In the genomic region with DNA sequence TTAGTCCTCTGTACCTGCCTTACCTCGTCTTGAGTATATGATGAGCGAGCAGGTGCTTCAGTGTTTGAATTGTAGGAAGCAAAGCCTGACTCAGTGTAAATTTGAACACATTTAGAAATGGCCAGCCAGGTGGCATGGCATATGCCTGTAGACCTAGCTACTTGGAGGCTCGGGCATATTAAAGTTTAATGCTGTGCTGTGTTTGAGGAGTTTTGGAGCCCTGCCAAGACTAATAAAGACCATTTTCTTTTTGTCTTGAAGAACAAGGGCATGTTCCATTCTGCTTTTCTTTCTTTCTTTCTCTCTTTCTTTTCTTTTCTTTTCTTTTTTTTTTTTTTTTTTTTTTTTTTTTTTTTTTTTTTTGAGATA, we compare ENCODE assay signal across 13 mouse cellular contexts. TPM values are rescaled to one million over a fixed set of nuclear protein-coding genes. Genes with fewer than 3 reads are reported as not detected.
A peak's percentile ranks its signal among the peaks of the same experiment; 100 is the strongest.
DNase-seq lines count a peak whose midpoint lies in the region; ATAC-seq and TF ChIP-seq lines count a peak whose summit lies in the region.
"Had no signal": no experiment of that assay in that cellular context is flagged by ENCODE, and none has a peak within 500 bp of the region (broad histone marks: within the 10 kb centered on the region; RNA-seq: fewer than 3 reads in every experiment).

No protein-coding gene starts in this region.

- H3K9me3 ChIP-seq in liver, embryonic 12.5 days (replicated peaks) = no peaks in the 10 kb centered on the region
- H3K9me3 ChIP-seq in liver, embryonic 15.5 days (replicated peaks) = no peaks in the 10 kb centered on the region
- H3K9me3 ChIP-seq: limb, embryonic 12.5 days; midbrain, embryonic 12.5 days; stomach, embryonic 15.5 days had no signal

- H3K4me1 ChIP-seq in liver, embryonic 12.5 days = peaks cover 63% of the 10 kb centered on the region
- H3K4me1 ChIP-seq in liver, embryonic 15.5 days (replicated peaks) = peaks cover 57% of the 10 kb centered on the region

- H3K4me2 ChIP-seq in liver, embryonic 12.5 days = peak overlapping the region; percentile 49
- peak overlapping the region; percentile 44 for H3K4me2 ChIP-seq in liver, embryonic 15.5 days
- H3K4me2 ChIP-seq: limb, embryonic 12.5 days; midbrain, embryonic 12.5 days; stomach, embryonic 15.5 days had no signal

- no peak overlapping the region for H3K4me3 ChIP-seq in liver, embryonic 12.5 days
- H3K4me3 ChIP-seq in liver, embryonic 15.5 days (replicated peaks) = no peak overlapping the region
- H3K4me3 ChIP-seq: limb, embryonic 12.5 days; midbrain, embryonic 12.5 days; stomach, embryonic 15.5 days had no signal

- peak overlapping the region; percentile 66; the same call in 1 of the 2 replicates for H3K27ac ChIP-seq in liver, embryonic 12.5 days
- peak overlapping the region; percentile 43 for H3K27ac ChIP-seq in liver, embryonic 15.5 days (replicated peaks)
- H3K27ac ChIP-seq: limb, embryonic 12.5 days; midbrain, embryonic 12.5 days; stomach, embryonic 15.5 days had no signal

- peak; percentile 57 for DNase-seq in heart, adult 11 months
- no peak for DNase-seq in heart, adult 8-10 months (ENCODE audit: low spot score)
- DNase-seq in liver = no peak
- DNase-seq in brain, embryonic 14.5 days (ENCODE audit: low read depth) = peak; percentile 71
- no peak for DNase-seq in adipocyte (ENCODE audit: low spot score)
- DNase-seq: gastrocnemius, postnatal 36 days; thymus, postnatal 14 days had no signal

- no peaks in the 10 kb centered on the region for H3K36me3 ChIP-seq in liver, embryonic 12.5 days
- H3K36me3 ChIP-seq in liver, embryonic 15.5 days (replicated peaks) = 0 out of 2 replicates have a peak, but pooled peaks cover 4% of the 10 kb centered on the region
- H3K36me3 ChIP-seq: limb, embryonic 12.5 days; midbrain, embryonic 12.5 days; stomach, embryonic 15.5 days had no signal

- WGBS in liver, embryonic 12.5 days (ENCODE audit: insufficient replicate concordance) = 68% methylated on average over 3 of the region's 3 CpGs
- 63% methylated on average over 3 of the region's 3 CpGs for WGBS in liver, embryonic 15.5 days (ENCODE audit: insufficient replicate concordance)

- H3K9ac ChIP-seq in liver, embryonic 12.5 days = no peak overlapping the region
- H3K9ac ChIP-seq in liver, embryonic 15.5 days = no peak overlapping the region
- H3K9ac ChIP-seq: limb, embryonic 12.5 days; midbrain, embryonic 12.5 days; stomach, embryonic 15.5 days had no signal

- ATAC-seq in liver, embryonic 12.5 days = no peak
- ATAC-seq in liver, embryonic 15.5 days (ENCODE audit: insufficient read depth) = no peak
- ATAC-seq: CD4-positive, CD25-positive, alpha-beta regulatory T cell, adult 4 months had no signal

- no peak for TF ChIP-seq POLR2A in brain, embryonic 14.5 days (IDR thresholded peaks at IDR 0.05; ENCODE audit: borderline replicate concordance, extremely low read depth, insufficient read depth, insufficient read length, poor library complexity, severe bottlenecking)

- no peak for TF ChIP-seq CTCF in brain, embryonic 14.5 days (IDR thresholded peaks at IDR 0.05; ENCODE audit: borderline replicate concordance, extremely low read depth, insufficient read depth, insufficient read length)

- H3K27me3 ChIP-seq in liver, embryonic 12.5 days (replicated peaks) = peaks cover 3% of the 10 kb centered on the region; the same call in 1 of the 2 replicates
- peaks cover 7% of the 10 kb centered on the region; the same call in 1 of the 2 replicates for H3K27me3 ChIP-seq in liver, embryonic 15.5 days
- H3K27me3 ChIP-seq: limb, embryonic 12.5 days; midbrain, embryonic 12.5 days; stomach, embryonic 15.5 days had no signal

RNA-seq across cellular contexts. Expression of a gene that starts 33.3 kb away (rescaled TPM):
- total RNA-seq in heart, adult 8-10 months (2022) = 10 to 100 TPM; 36.4 to 44.4 (median 39.3) TPM
- 28.6 and 30.8 TPM in 2 replicates for polyA plus RNA-seq in liver, embryonic 12.5 days (2016; fragmentation: Nextera tagmentation; extraction: Ambion mirVana)
- polyA plus RNA-seq in brain, embryonic 14.5 days (2012; rRNA removed) = 30.6 and 31.5 TPM in 2 replicates
- 42.1 and 45.6 TPM in 2 replicates for polyA plus RNA-seq in liver, embryonic 15.5 days (2015; fragmentation: Nextera tagmentation; extraction: Ambion mirVana)

Comparison
In these comparisons a context has a peak if more than half of its experiments do, and no peak if none do; other contexts are left out.
1. DNase-seq: peak in heart, adult 11 months (single experiment) and brain, embryonic 14.5 days (single experiment); none in heart, adult 8-10 months (single experiment), liver (single experiment) and adipocyte (single experiment).